Mouse (Mus musculus) fibroblast of lung, adult 2 months (primary cell): ENCODE data around the gene Adamtsl4.
"Not testable (repeated sequence)": the region's sequence is repeated elsewhere in the genome, so short reads cannot be mapped to it uniquely, and the experiment has no call there.

Experiments
- DNase-seq: peaks from one replicate; pipeline ENCODE4 v3.0.0-alpha.2; 2011; ENCODE audit warnings: low read depth

The Adamtsl4 gene

GRCm38 (mm10) chr3:95700233-95700681, 12.5 kb upstream of the Adamtsl4 start:
- no peak for DNase-seq

GRCm38 (mm10) chr3:95698286-95698685, 10.6 kb upstream of the Adamtsl4 start:
- no peak for DNase-seq

GRCm38 (mm10) chr3:95696360-95696759, 8.6 kb upstream of the Adamtsl4 start:
- DNase-seq: peak; percentile 94

- no peak for DNase-seq
Observed at GRCm38 (mm10) chr3:95695796-95696195, 8.1 kb upstream of the Adamtsl4 start.

- no peak for DNase-seq
Observed at GRCm38 (mm10) chr3:95694808-95695703, 7.3 kb upstream of the Adamtsl4 start.

GRCm38 (mm10) chr3:95693821-95694807, 6.4 kb upstream of the Adamtsl4 start:
- no peak for DNase-seq

- DNase-seq: no peak
Observed at GRCm38 (mm10) chr3:95692677-95693076, 5.0 kb upstream of the Adamtsl4 start.

GRCm38 (mm10) chr3:95690552-95690951, 2.8 kb upstream of the Adamtsl4 start:
- DNase-seq: not testable (repeated sequence)

GRCm38 (mm10) chr3:95689940-95690339, 2.2 kb upstream of the Adamtsl4 start:
- DNase-seq: no peak

- DNase-seq: no peak
Observed at GRCm38 (mm10) chr3:95689171-95689915, 1.6 kb upstream of the Adamtsl4 start.

- no peak for DNase-seq
Observed at GRCm38 (mm10) chr3:95687168-95687523, 571 bp downstream of the Adamtsl4 start.

GRCm38 (mm10) chr3:95686492-95687167, 1.1 kb downstream of the Adamtsl4 start:
- DNase-seq: no peak

- DNase-seq: no peak
Observed at GRCm38 (mm10) chr3:95685701-95686100, 2.0 kb downstream of the Adamtsl4 start.

GRCm38 (mm10) chr3:95685301-95685700, 2.4 kb downstream of the Adamtsl4 start:
- DNase-seq: no peak

GRCm38 (mm10) chr3:95684846-95685245, 2.9 kb downstream of the Adamtsl4 start:
- DNase-seq: no peak

GRCm38 (mm10) chr3:95682878-95683277, 4.8 kb downstream of the Adamtsl4 start:
- no peak for DNase-seq

GRCm38 (mm10) chr3:95681365-95681764, 6.4 kb downstream of the Adamtsl4 start:
- no peak for DNase-seq

- no peak for DNase-seq
Observed at GRCm38 (mm10) chr3:95680673-95681072, 7.0 kb downstream of the Adamtsl4 start.

GRCm38 (mm10) chr3:95679551-95679950, 8.2 kb downstream of the Adamtsl4 start:
- no peak for DNase-seq

- no peak for DNase-seq
Observed at GRCm38 (mm10) chr3:95677420-95678090, 10.2 kb downstream of the Adamtsl4 start.
